Mouse (Mus musculus): Measurements from ENCODE around the gene Ebp. TPM values are rescaled to one million over a fixed set of nuclear protein-coding genes. Genes with fewer than 3 reads are reported as not detected.

Ebp gene
- polyA plus RNA-seq, 1 experiment from 2014 or later: 27.2 TPM

GRCm38 (mm10) chrX:8209720-8210119 lies 16.4 kb upstream of the Ebp start:
- Histone ChIP-seq H3K36me3 (no peaks in the 10 kb centered on the region), H3K4me2 (no peak overlapping the region), H3K27ac (replicated peaks) (no peak overlapping the region), H3K4me1 (replicated peaks) (peaks cover 5% of the 10 kb centered on the region), H3K27me3 (no peaks in the 10 kb centered on the region), H3K9ac (no peak overlapping the region), H3K4me3 (no peak overlapping the region), H3K9me3 (no peaks in the 10 kb centered on the region)
- 65% methylated on average over 2 of the region's 2 CpGs for WGBS
- no peak for ATAC-seq (ENCODE audit: low read depth)

- Histone ChIP-seq H3K4me3 (no peak overlapping the region), H3K27me3 (no peaks in the 10 kb centered on the region), H3K9me3 (no peaks in the 10 kb centered on the region), H3K9ac (no peak overlapping the region), H3K36me3 (0 out of 2 replicates have a peak, but pooled peaks cover 6% of the 10 kb centered on the region), H3K27ac (replicated peaks) (no peak overlapping the region), H3K4me2 (peak overlapping the region; percentile 60), H3K4me1 (replicated peaks) (peaks cover 5% of the 10 kb centered on the region)
- no peak for ATAC-seq (ENCODE audit: low read depth)
- WGBS: 34% methylated on average over 4 of the region's 4 CpGs
Observed at GRCm38 (mm10) chrX:8207224-8207623, 13.9 kb upstream of the Ebp start.

GRCm38 (mm10) chrX:8206694-8207197 lies 13.4 kb upstream of the Ebp start:
- ATAC-seq (ENCODE audit: low read depth): peak; percentile 33; the same call in 1 of the 2 replicates
- peaks cover 5% of the 10 kb centered on the region for H3K4me1 ChIP-seq (replicated peaks)
- H3K27me3 ChIP-seq: no peaks in the 10 kb centered on the region
- H3K4me3 ChIP-seq: peak overlapping the region; percentile 52
- 0 out of 2 replicates have a peak, but pooled peaks cover 6% of the 10 kb centered on the region for H3K36me3 ChIP-seq
- peak overlapping the region; percentile 52 for H3K9ac ChIP-seq
- WGBS: 25% methylated on average over 11 of the region's 11 CpGs
- H3K4me2 ChIP-seq: peak overlapping the region; percentile 60
- 0 out of 2 replicates have a peak overlapping the region, but pooled peaks have one; percentile 23 for H3K27ac ChIP-seq (replicated peaks)
- H3K9me3 ChIP-seq: no peaks in the 10 kb centered on the region

GRCm38 (mm10) chrX:8206015-8206693 lies 12.8 kb upstream of the Ebp start, which contains the start of gene Porcn:
Gene Porcn, minus strand, starts transcription at chrX:8206525.
- Histone ChIP-seq H3K27ac (replicated peaks) (peak within 1 kb of the TSS; percentile 74), H3K9ac (peak within 1 kb of the TSS; percentile 77), H3K27me3 (no peaks in the 10 kb centered on the region), H3K4me1 (replicated peaks) (peaks cover 5% of the 10 kb centered on the region), H3K4me3 (peak within 1 kb of the TSS; percentile 52), H3K4me2 (peak within 1 kb of the TSS; percentile 60), H3K9me3 (no peaks in the 10 kb centered on the region), H3K36me3 (0 out of 2 replicates have a peak, but pooled peaks cover 6% of the 10 kb centered on the region)
- 8% methylated on average over 41 of the region's 46 CpGs for WGBS
- ATAC-seq (ENCODE audit: low read depth): peak; percentile 95

GRCm38 (mm10) chrX:8205551-8205950 lies 12.2 kb upstream of the Ebp start:
- H3K4me1 ChIP-seq (replicated peaks): peaks cover 5% of the 10 kb centered on the region
- H3K36me3 ChIP-seq: 0 out of 2 replicates have a peak, but pooled peaks cover 6% of the 10 kb centered on the region
- no peaks in the 10 kb centered on the region for H3K27me3 ChIP-seq
- peak overlapping the region; percentile 52 for H3K4me3 ChIP-seq
- H3K9me3 ChIP-seq: no peaks in the 10 kb centered on the region
- peak; percentile 23; the same call in 1 of the 2 replicates for ATAC-seq (ENCODE audit: low read depth)
- peak overlapping the region; percentile 60 for H3K4me2 ChIP-seq
- no peak overlapping the region for H3K27ac ChIP-seq (replicated peaks)
- peak overlapping the region; percentile 77 for H3K9ac ChIP-seq
- WGBS: 41% methylated on average over 7 of the region's 7 CpGs

GRCm38 (mm10) chrX:8205088-8205487 lies 11.8 kb upstream of the Ebp start:
- peak overlapping the region; percentile 52 for H3K4me3 ChIP-seq
- WGBS: 77% methylated on average over 4 of the region's 4 CpGs

GRCm38 (mm10) chrX:8204076-8204475 lies 10.8 kb upstream of the Ebp start:
- no peak for ATAC-seq (ENCODE audit: low read depth)

More at GRCm38 (mm10) chrX:8205088-8205487, 11.8 kb upstream of the Ebp start:
- Histone ChIP-seq H3K9ac (no peak overlapping the region), H3K9me3 (no peaks in the 10 kb centered on the region), H3K4me2 (peak overlapping the region; percentile 60), H3K4me1 (replicated peaks) (peaks cover 5% of the 10 kb centered on the region), H3K27ac (replicated peaks) (no peak overlapping the region), H3K27me3 (no peaks in the 10 kb centered on the region), H3K36me3 (0 out of 2 replicates have a peak, but pooled peaks cover 6% of the 10 kb centered on the region)
- no peak for ATAC-seq (ENCODE audit: low read depth)

GRCm38 (mm10) chrX:8203105-8203504 lies 9.8 kb upstream of the Ebp start:
- Histone ChIP-seq H3K4me2 (no peak overlapping the region), H3K27me3 (no peaks in the 10 kb centered on the region), H3K36me3 (0 out of 2 replicates have a peak, but pooled peaks cover 20% of the 10 kb centered on the region), H3K4me3 (no peak overlapping the region), H3K4me1 (replicated peaks) (peaks cover 5% of the 10 kb centered on the region), H3K9me3 (no peaks in the 10 kb centered on the region), H3K9ac (no peak overlapping the region), H3K27ac (replicated peaks) (no peak overlapping the region)
- ATAC-seq (ENCODE audit: low read depth): no peak
- 89% methylated on average over 14 of the region's 14 CpGs for WGBS

More at GRCm38 (mm10) chrX:8204076-8204475, 10.8 kb upstream of the Ebp start:
- Histone ChIP-seq H3K4me3 (no peak overlapping the region), H3K4me1 (replicated peaks) (peaks cover 5% of the 10 kb centered on the region), H3K9me3 (no peaks in the 10 kb centered on the region), H3K27me3 (no peaks in the 10 kb centered on the region), H3K4me2 (no peak overlapping the region), H3K36me3 (0 out of 2 replicates have a peak, but pooled peaks cover 12% of the 10 kb centered on the region), H3K27ac (replicated peaks) (no peak overlapping the region), H3K9ac (no peak overlapping the region)
- 88% methylated on average over 10 of the region's 10 CpGs for WGBS

GRCm38 (mm10) chrX:8192640-8193418 lies 483 bp downstream of the Ebp start:
- WGBS: 11% methylated on average over 38 of the region's 38 CpGs
- peak overlapping the region; percentile 83 for H3K27ac ChIP-seq (replicated peaks)
- no peaks in the 10 kb centered on the region for H3K27me3 ChIP-seq
- H3K4me2 ChIP-seq: peak overlapping the region; percentile 58
- ATAC-seq (ENCODE audit: low read depth): peak; percentile 98
- no peaks in the 10 kb centered on the region for H3K36me3 ChIP-seq
- no peaks in the 10 kb centered on the region for H3K9me3 ChIP-seq
- H3K4me3 ChIP-seq: peak overlapping the region; percentile 53
- peak overlapping the region; percentile 70 for H3K9ac ChIP-seq
- peaks cover 8% of the 10 kb centered on the region for H3K4me1 ChIP-seq (replicated peaks)

- Histone ChIP-seq H3K9ac (peak overlapping the region; percentile 70), H3K27me3 (no peaks in the 10 kb centered on the region), H3K4me2 (peak overlapping the region; percentile 58), H3K27ac (replicated peaks) (peak overlapping the region; percentile 83), H3K9me3 (no peaks in the 10 kb centered on the region), H3K4me3 (peak overlapping the region; percentile 53), H3K4me1 (replicated peaks) (peaks cover 8% of the 10 kb centered on the region), H3K36me3 (no peaks in the 10 kb centered on the region)
- 13% methylated on average over 13 of the region's 13 CpGs for WGBS
- ATAC-seq (ENCODE audit: low read depth): peak; percentile 33
Observed at GRCm38 (mm10) chrX:8192126-8192639, 1.1 kb downstream of the Ebp start.

- H3K4me2 ChIP-seq: no peak overlapping the region
- no peak for ATAC-seq (ENCODE audit: low read depth)
- H3K27me3 ChIP-seq: no peaks in the 10 kb centered on the region
- no peak overlapping the region for H3K4me3 ChIP-seq
- H3K9ac ChIP-seq: no peak overlapping the region
- H3K36me3 ChIP-seq: peaks cover 18% of the 10 kb centered on the region; the same call in 1 of the 2 replicates
- no peaks in the 10 kb centered on the region for H3K9me3 ChIP-seq
- H3K27ac ChIP-seq (replicated peaks): no peak overlapping the region
- H3K4me1 ChIP-seq (replicated peaks): no peaks in the 10 kb centered on the region
- WGBS: 17% methylated on average over 7 of the region's 7 CpGs
Observed at GRCm38 (mm10) chrX:8182871-8183540, 10.3 kb downstream of the Ebp start.

Data from neural tube, embryonic 13.5 days (tissue).